Mouse (Mus musculus) thymus, adult 2 months (tissue): ENCODE data around the gene Gpr153. TPM values are rescaled to one million over a fixed set of nuclear protein-coding genes. Genes with fewer than 3 reads are reported as not detected.
A peak's percentile ranks its signal among the peaks of the same experiment; 100 is the strongest.

ENCODE experiments used
- DNase-seq: peaks from one replicate; pipeline ENCODE4 v3.0.0; 2021
- H3K27ac ChIP-seq: fragments of 200-500 bp; 2 replicates; pipeline ENCODE4 v1.5.1; 2012; ENCODE audit warnings: low read length, control low read depth; ENCODE audit not compliant: control insufficient read depth, insufficient read depth
- H3K27me3 ChIP-seq: fragments of 200-500 bp; 2 replicates; pipeline ENCODE4 v1.6.1; 2012; ENCODE audit warnings: mild to moderate bottlenecking, low read length, moderate library complexity, mixed read lengths; ENCODE audit not compliant: control insufficient read depth, insufficient read depth
- H3K36me3 ChIP-seq: fragments of 200-500 bp; 2 replicates; pipeline ENCODE4 v1.6.1; 2012; ENCODE audit warnings: mild to moderate bottlenecking, low read length, moderate library complexity; ENCODE audit not compliant: control insufficient read depth, insufficient read depth
- H3K4me1 ChIP-seq: fragments of 200-500 bp; replicated peaks from 2 replicates; pipeline ENCODE4 v1.6.1; 2012; ENCODE audit warnings: low read length; ENCODE audit not compliant: control insufficient read depth, insufficient read depth
- H3K4me3 ChIP-seq: fragments of 200-500 bp; 2 replicates; pipeline ENCODE4 v1.5.1; 2012; ENCODE audit warnings: mild to moderate bottlenecking, low read length, control low read depth, moderate library complexity; ENCODE audit not compliant: control insufficient read depth, insufficient read depth
- CTCF ChIP-seq: fragments of 200-500 bp; IDR thresholded peaks from 2 replicates; pipeline ENCODE4 v1.5.1; 2012; ENCODE audit warnings: mild to moderate bottlenecking, control low read depth, low read length, moderate library complexity, borderline replicate concordance; ENCODE audit not compliant: control insufficient read depth, poor library complexity, insufficient read depth; ENCODE audit errors: extremely low read depth
- POLR2A ChIP-seq: fragments of 200-500 bp; IDR thresholded peaks from 2 replicates; pipeline ENCODE4 v1.6.1; 2012; ENCODE audit warnings: mild to moderate bottlenecking, low read length, control low read depth, moderate library complexity; ENCODE audit not compliant: control insufficient read depth, poor library complexity, insufficient read depth; ENCODE audit errors: extremely low read depth
- WGBS: fragments of 180-500 bp; shearing (Covaris S2); methylation state at CpG from one replicate; pipeline ENCODE4 v1.1.7; 2018; 5-methylcytosine and 5-hydroxymethylcytosine counted together
- polyA plus RNA-seq: library from polyadenylated mRNA; depleted of rRNA; stranded (reverse); fragments of >200 nt; gene quantifications from 2 replicates; pipeline ENCODE4 v1.2.3, GENCODE M21; 2012

The Gpr153 gene
- polyA plus RNA-seq, 1 experiment: 5.3 TPM

DNA sequence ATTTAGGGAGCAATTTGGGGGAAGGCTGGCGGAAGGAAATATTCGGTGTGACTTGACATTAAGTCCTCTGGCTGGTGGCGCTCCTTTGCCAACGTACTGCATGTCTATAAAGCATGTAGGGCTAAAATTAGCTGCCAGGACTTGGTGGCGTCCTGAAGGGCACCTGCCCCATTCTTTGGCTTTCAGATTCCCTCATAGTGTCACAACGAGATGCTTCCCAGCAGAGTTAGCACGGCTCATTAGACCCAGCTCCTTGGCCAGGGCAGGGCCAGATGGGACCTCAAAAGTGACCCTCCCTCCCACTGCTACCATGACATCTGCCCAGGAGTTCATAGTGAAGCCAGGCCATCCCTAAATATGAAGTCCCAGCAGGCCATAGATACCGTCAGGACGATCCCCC, 3.4 kb upstream of the Gpr153 start:
- Histone ChIP-seq H3K4me1 (peaks cover 9% of the 10 kb centered on the region; the same call in 1 of the 2 replicates), H3K27me3 (peaks cover 2% of the 10 kb centered on the region; the same call in 1 of the 2 replicates), H3K4me3 (no peak overlapping the region), H3K27ac (no peak overlapping the region), H3K36me3 (no peaks in the 10 kb centered on the region)
- TF ChIP-seq CTCF (no peak), POLR2A (no peak)
- WGBS: 95% methylated on average over 9 of the region's 9 CpGs
- no peak for DNase-seq

- no peak for DNase-seq
- Histone ChIP-seq H3K4me1 (peaks cover 9% of the 10 kb centered on the region; the same call in 1 of the 2 replicates), H3K36me3 (no peaks in the 10 kb centered on the region), H3K4me3 (no peak overlapping the region), H3K27ac (no peak overlapping the region), H3K27me3 (peaks cover 2% of the 10 kb centered on the region; the same call in 1 of the 2 replicates)
- 98% methylated on average over 11 of the region's 11 CpGs for WGBS
- no peak for TF ChIP-seq CTCF
- no peak for TF ChIP-seq POLR2A
These were observed 2.7 kb upstream of the Gpr153 start for GRCm38 (mm10) chr4:152271334-152271733.

DNA sequence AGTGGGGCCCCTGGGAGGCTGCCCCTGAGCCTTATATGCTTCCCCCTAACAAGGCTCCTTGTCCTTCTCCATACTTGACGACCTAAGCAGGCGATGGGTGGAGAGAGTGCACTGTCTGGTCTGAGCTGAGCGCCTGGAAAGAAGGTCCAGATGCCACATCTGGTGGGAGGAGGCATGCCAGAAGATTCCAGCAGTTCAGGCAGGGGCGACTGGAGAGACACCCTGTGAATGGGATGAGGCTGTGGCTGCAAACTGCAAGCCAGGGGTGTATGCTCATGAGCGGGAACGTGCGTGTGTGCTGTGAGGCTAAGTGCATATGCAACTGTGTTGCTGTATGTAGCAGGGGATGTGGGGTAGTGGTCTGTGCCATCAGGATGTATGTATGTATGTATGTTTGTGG, 2.0 kb upstream of the Gpr153 start:
- no peak for TF ChIP-seq CTCF
- TF ChIP-seq POLR2A: no peak
- Histone ChIP-seq H3K4me1 (peaks cover 9% of the 10 kb centered on the region; the same call in 1 of the 2 replicates), H3K4me3 (no peak overlapping the region), H3K27ac (no peak overlapping the region), H3K36me3 (no peaks in the 10 kb centered on the region), H3K27me3 (peaks cover 2% of the 10 kb centered on the region; the same call in 1 of the 2 replicates)
- DNase-seq: no peak
- 97% methylated on average over 7 of the region's 7 CpGs for WGBS

DNA sequence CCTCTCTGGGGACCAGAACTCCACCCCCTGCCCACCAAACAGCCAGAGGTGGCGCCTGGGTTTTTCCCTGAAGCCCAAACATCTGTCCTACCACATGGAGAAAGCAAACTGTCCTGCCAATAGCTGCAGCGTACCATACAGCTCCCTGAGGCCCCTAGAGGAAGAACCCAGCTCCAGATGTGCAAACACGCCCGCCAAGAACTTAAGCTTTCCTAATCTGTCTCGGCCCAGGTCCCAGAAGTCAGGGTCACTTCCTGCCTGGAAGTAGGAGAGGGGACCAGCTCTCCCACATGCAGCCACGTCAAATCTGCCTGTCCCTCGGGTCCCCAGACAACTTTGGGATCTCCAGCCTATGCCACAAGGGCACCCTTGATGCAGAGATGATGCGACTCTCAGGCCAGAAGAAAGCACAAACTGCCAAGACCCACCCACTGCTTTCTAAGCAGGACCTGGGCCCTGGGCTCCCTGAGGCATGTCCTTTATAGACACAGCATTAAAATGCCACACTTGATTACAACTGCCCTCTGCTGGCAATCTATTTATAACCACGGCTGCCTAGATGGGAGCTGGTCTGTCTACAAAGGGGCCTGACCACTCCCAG, 1.5 kb upstream of the Gpr153 start:
- WGBS: 73% methylated on average over 9 of the region's 9 CpGs
- H3K4me1 ChIP-seq: peaks cover 9% of the 10 kb centered on the region; the same call in 1 of the 2 replicates
- no peak for TF ChIP-seq CTCF
- no peak for TF ChIP-seq POLR2A
- no peak for DNase-seq
- H3K27ac ChIP-seq: no peak overlapping the region
- no peaks in the 10 kb centered on the region for H3K36me3 ChIP-seq
- H3K27me3 ChIP-seq: peaks cover 2% of the 10 kb centered on the region; the same call in 1 of the 2 replicates
- H3K4me3 ChIP-seq: no peak overlapping the region

DNA sequence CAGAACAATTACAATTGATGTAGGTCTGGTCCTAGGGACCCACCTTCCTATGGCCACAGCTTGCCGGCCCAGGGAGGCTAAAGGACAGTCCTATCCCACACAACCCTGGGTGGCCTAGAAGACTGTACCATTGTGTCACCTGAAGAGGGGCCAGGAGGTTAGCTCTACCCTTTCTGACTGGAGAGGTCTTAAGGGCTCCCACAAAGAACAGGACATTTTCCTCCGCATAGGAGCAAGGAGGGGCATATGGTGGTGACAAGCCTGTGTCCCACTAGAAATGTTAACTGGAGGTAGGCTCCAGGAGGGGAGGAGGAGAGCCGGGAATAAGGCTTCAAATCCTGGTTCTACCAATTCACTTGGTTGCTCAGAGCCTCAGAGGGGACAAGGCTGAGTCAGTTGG, 841 bp upstream of the Gpr153 start:
- Histone ChIP-seq H3K4me1 (peaks cover 9% of the 10 kb centered on the region; the same call in 1 of the 2 replicates), H3K27ac (no peak overlapping the region), H3K36me3 (no peaks in the 10 kb centered on the region), H3K27me3 (peaks cover 2% of the 10 kb centered on the region; the same call in 1 of the 2 replicates), H3K4me3 (no peak overlapping the region)
- 82% methylated on average over 3 of the region's 3 CpGs for WGBS
- TF ChIP-seq CTCF: no peak
- TF ChIP-seq POLR2A: no peak
- DNase-seq: no peak

- peak overlapping the region; percentile 9; the same call in 1 of the 2 replicates for H3K4me3 ChIP-seq
- H3K4me1 ChIP-seq: peaks cover 9% of the 10 kb centered on the region; the same call in 1 of the 2 replicates
- WGBS: 6% methylated on average over 20 of the region's 20 CpGs
- H3K36me3 ChIP-seq: no peaks in the 10 kb centered on the region
- peaks cover 2% of the 10 kb centered on the region; the same call in 1 of the 2 replicates for H3K27me3 ChIP-seq
- no peak for DNase-seq
- no peak for TF ChIP-seq CTCF
- no peak for TF ChIP-seq POLR2A
- no peak overlapping the region for H3K27ac ChIP-seq
These were observed 674 bp downstream of the Gpr153 start for GRCm38 (mm10) chr4:152274681-152275131.
